Mouse (Mus musculus) CH12.LX (cell line): ENCODE results near the gene Tead1.

Experiments used
- CTCF ChIP-seq, 2 experiments: IDR thresholded peaks in 1 of 2; conservative IDR thresholded peaks in 1 of 2; 2 replicates each; pipeline ENCODE4 v1.5.1; 2011 to 2012; ENCODE audit warnings: low read depth in 2 of 2, low read length in 2 of 2, improper control_type of control experiment in 1 of 2, inconsistent platforms in 1 of 2, mild to moderate bottlenecking in 1 of 2, moderate library complexity in 1 of 2
- EP300 ChIP-seq: IDR thresholded peaks from 2 replicates; pipeline ENCODE4 v1.6.1; 2011; ENCODE audit warnings: low read length, improper control_type of control experiment
- GABPA ChIP-seq: IDR thresholded peaks from 2 replicates; pipeline ENCODE4 v1.6.1; 2012; ENCODE audit warnings: low read depth, low read length, improper control_type of control experiment, inconsistent platforms; ENCODE audit not compliant: insufficient replicate concordance
- RAD21 ChIP-seq: IDR thresholded peaks from 2 replicates; pipeline ENCODE4 v1.6.1; 2011; ENCODE audit warnings: low read depth, mild to moderate bottlenecking, low read length, improper control_type of control experiment, moderate library complexity
- UBTF ChIP-seq: IDR thresholded peaks from 2 replicates; pipeline ENCODE4 v1.6.1; 2012; ENCODE audit warnings: low read depth, mild to moderate bottlenecking, inconsistent platforms, low read length, improper control_type of control experiment, moderate library complexity

DNA sequence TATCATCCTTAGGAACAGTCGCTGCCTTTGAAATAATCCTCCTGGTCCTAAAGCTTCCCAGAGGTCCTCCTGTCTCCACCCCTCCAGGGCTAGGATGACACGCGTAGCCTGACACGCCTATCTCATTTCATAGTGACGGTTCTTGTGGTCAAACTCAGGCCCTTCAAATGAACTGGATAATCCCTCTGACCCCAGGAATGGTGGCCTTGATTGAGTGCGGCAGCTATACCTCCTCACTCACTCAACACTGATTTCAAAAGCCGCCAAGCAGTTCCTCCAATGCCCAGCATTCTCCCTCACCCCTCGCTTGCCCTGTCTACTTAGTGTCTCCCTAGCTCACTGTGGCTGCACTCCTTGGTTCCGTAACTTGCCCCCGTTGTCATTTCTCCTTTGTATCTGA lies 230.0 kb downstream of the Tead1 start:
- TF ChIP-seq RAD21 = no peak
- TF ChIP-seq GABPA = no peak
- no peak for TF ChIP-seq UBTF
- no peak for TF ChIP-seq EP300
- TF ChIP-seq CTCF (conservative IDR thresholded peaks at IDR 0.05 in 1 of 2, IDR thresholded peaks at IDR 0.05 in 1 of 2; ENCODE audit: low read depth in 2 of 2, low read length in 2 of 2) = no peak
